Mouse (Mus musculus) retina, postnatal 1 day (tissue): ENCODE results near the gene Ap1m2.

Experiments used
- DNase-seq: peaks from one replicate; pipeline ENCODE4 v3.0.0-alpha.2; 2012

The Ap1m2 gene

DNA sequence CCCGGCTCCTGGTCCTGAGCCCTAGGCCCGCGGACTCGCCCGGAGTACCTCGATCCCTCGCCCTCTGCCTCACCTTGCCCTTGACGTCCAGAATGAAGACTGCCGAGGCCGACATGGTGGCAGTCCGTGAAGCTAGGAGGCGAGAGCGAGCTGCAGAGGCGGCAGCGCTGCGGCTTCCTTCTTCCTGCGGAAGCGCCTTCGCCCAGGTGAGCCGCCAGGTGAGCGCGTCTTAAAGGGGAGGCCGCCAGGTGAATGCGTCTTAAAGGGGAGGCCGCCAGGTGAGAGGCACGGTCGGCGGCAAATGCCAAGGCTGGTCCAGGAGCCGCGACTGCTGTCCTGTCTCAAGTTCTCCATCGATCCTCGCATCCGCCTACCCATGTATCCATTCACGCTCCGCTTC is at the start of gene Ap1m2:
Gene Ap1m2, minus strand, starts transcription at position 204 of the 400 bp plus-strand sequence.
- no peak for DNase-seq

GRCm38 (mm10) chr9:21356981-21357718 is 45.0 kb upstream of the Ap1m2 start:
- peak; percentile 90 for DNase-seq

DNA sequence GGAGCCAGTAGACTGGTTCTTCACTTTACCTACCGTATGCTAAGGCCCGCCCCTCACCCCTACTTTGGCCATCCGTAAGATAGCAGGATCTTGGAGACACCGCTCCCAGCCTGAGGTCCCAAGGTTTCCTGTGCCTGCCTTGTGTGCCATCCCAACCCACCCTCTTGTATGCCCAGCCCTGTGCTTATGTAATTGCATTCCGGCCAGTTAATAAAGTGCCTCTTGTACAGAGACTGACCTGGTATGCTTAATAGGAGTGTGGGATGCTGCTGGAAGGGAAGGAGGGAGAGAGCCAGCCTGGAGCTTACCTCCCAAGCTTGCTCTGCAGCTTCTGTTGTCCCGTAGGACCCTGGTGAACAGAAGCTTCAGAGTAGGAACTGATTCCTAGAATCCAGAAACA is 42.7 kb upstream of the Ap1m2 start:
- no peak for DNase-seq

DNA sequence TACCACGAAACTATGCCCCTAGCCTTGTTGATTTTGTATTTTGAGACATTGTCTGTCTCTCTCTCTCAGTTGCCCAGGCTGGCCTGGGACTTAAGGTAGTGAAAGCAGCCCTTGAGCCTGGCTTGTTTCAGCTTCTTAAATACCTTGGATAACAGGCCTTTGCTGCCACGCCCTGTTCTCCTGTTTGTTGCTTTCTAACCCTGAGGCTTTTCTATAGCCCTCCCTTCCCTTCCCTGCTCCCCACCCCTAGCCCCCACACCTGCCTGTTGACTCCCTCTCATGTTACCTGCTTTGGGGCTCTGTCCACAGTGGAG is 41.2 kb upstream of the Ap1m2 start:
- DNase-seq, result no peak

- DNase-seq, result no peak
Measured at GRCm38 (mm10) chr9:21352463-21353372, 40.6 kb upstream of the Ap1m2 start.

DNA sequence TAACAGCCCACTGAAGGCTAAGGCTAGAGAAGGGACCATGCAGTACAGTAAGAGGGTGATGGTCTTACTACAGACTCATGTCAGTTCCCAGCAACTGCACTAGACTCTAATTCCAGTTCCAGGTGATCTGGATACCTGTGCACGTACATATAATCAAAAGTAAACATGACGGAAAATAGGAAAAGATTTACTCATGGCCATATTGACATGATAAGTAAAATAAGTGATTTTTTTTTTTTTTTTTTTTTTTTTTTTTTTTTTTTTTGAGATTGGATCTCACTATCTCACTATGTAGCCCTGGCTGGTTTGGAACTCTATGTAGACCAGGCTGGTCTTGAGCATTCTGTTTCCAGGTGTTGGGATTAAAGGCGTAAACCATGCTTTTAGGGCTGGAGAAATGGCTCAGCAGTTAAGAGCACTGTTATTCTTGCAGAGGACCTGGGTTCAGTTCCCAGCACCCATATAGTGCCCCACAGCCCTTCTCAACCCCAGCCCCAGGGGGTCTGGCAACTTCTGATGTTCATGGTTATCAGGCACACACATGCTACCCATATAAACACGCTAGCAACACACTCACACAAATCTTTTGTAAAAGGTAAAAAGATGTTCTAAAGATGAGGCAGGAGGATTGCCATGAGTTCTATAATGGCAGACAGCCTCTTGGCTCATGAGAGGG is 39.7 kb upstream of the Ap1m2 start:
- DNase-seq, result no peak

DNA sequence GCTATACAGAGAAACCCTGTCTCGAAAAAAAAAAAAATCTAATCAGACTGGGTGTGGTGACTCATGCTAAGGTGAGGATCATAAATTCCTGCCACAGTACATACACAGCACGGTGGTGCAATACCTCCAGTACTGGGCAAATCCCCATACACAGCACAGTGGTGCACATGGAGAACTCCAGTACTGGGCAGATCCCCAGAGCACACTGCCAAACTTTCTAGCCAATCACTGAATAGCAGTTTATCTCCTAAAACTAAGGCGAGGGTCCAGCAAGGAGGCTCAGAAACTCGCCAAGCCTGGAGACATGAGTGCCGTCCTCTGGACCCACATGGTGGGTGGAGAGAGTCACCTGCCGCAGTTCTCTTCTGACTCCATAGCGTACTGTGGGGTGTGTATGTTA is 39.0 kb upstream of the Ap1m2 start:
- DNase-seq, result no peak

- no peak for DNase-seq
Measured at GRCm38 (mm10) chr9:21348152-21348551, 36.0 kb upstream of the Ap1m2 start.

DNA sequence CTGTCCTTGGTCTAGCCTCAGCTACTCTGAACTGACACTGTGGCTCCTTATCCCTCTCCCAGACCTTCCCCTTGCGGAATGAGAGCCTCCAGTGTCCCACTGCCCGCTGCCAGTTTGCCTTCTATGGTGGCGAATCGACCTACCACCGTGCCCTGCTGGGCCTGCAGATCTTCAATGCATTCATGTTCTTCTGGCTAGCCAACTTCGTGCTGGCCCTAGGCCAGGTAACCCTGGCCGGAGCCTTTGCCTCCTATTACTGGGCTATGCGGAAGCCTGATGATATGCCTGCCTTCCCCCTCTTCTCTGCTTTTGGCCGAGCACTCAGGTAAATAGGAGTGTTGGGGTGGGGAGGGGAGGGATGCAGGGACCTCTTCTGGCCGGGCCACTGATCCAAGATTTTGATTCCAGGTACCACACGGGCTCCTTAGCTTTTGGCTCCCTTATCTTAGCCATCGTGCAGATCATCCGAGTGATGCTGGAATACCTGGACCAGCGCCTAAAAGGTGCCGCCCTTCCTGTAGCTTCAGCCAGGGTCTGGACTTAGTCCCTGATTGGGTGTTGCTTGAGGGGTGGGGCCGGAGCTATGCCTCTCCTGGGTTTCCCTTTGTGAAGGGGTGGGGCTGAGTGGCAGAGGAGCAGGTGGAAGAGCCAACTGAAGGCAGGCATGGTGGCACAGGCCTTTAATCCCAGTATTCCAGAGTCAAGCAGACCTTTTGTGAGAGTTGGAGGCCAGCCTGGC is 34.7 kb upstream of the Ap1m2 start:
- DNase-seq, result no peak

- no peak for DNase-seq
Measured at GRCm38 (mm10) chr9:21340411-21340810, 28.3 kb upstream of the Ap1m2 start.

- no peak for DNase-seq
Measured at GRCm38 (mm10) chr9:21337652-21338051, 25.5 kb upstream of the Ap1m2 start.

DNA sequence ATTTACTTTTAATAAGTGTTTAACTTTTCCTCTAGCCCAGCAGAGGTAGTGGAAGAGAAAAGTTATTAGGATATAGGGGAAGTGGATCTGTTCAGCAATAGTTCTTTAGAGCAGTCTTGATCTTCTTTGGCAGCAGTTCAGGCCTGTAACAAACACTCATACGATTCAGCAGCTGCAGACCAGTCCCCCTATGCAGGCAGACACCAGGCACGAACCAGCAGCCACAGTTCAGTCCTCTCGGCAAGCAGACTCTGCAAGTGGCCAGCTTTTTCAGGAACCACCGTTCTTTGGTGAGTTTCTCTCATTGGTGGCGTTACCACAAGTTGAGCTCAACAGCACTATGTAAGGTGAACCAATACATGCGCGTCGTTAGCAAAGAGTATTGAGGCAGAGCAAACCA is 24.4 kb upstream of the Ap1m2 start:
- no peak for DNase-seq

DNA sequence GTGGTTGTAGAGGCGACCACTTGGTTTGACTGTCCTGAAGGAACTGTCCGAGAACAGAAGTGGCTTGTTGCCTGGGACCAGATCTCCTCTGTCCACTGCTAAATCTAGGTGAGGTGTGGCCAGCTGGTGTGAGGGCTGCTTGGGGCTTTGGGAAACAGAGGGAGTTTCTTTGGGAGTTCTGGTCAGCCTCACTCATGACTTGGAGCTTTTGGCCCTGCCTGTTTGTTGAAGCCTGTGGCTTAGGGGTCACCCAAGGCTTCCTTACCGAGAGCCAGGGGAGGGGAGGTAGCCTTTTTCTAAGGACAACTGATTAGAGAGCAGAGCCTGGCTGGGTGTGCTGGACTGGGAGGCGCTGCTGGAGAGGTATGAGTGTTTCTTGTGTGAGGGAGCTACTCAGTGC is 23.3 kb upstream of the Ap1m2 start:
- DNase-seq, result no peak

DNA sequence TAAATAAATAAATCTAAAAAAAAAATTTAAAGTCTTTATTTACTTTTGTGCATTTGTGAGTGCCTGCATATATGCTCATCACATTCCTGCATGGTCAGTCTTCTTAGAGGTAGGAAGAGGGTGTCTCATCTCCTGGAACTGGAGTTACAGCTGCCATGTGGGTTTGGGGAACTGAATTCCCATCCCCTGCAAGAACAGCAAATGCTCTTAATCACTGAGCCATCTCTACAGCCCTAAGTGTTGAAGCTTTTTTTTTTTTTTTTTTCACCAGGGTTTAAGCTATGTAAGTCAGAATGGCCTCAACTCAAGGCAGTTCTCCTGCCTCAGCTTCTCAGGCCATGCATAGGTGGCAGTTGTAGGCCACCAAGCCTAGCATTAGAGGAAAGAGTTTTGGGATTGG is 22.6 kb upstream of the Ap1m2 start:
- no peak for DNase-seq

GRCm38 (mm10) chr9:21333523-21333922 is 21.4 kb upstream of the Ap1m2 start:
- DNase-seq, result no peak

- no peak for DNase-seq
Measured at GRCm38 (mm10) chr9:21332161-21333061, 20.3 kb upstream of the Ap1m2 start.

DNA sequence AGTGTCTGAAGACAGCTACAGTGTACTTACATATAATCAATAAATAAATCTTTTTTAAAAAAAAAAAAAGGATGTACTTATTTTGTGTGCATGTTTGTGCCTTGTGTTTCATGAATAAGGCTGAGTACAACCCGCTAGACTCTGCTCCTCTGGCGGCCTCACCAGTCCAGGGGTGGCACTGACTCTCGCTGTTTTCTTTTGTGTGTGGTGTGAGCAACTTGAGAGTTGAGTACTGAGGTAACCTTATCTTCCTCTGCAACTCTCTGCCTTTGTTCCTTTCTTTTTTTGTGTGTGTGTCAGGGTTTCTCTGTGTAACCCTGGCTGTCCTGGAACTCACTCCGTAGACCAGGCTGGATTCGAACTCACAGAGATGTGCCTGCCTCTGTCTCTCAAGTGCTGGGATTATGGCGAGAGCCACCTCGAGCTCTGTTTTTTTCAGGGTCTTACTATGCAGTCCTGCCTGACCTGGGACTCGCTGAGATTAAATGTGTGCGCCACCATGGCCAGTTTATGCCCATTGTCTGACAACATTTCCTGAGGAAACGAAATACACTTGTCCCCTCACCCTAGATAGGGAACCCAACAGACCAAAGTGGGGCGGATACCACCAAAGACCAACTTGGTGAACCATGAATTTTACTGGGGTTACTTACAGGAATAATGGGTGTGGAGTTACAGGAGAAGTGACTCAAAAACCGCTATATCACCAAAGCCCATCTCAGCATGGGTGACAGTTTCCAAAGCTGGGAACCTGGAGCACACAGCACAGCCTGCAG is 19.4 kb upstream of the Ap1m2 start:
- DNase-seq, result no peak

GRCm38 (mm10) chr9:21329699-21330289 is 17.7 kb upstream of the Ap1m2 start:
- no peak for DNase-seq

DNA sequence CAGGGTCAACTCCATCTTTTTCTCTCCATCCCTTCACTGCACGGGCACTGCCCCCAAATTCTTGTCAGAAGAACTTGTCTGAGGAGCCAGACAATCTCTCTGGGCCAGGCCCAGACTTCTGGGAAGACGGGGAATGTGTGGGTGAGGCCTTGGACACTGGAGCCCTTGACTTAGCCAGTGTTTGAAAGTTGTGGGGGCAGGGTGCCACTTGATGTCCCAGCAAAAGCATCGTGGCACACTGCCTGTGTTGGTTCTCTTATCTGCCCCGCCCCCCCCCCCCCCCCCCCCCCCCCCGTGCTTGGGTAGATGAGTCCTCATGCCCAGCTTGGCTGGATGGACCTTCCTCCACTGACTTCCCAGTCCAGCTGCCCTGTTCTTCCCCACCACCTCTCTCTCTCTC is 16.9 kb upstream of the Ap1m2 start:
- DNase-seq, result no peak

- no peak for DNase-seq
Measured at GRCm38 (mm10) chr9:21328041-21328440, 15.9 kb upstream of the Ap1m2 start.

GRCm38 (mm10) chr9:21327569-21327968 is 15.4 kb upstream of the Ap1m2 start:
- DNase-seq, result no peak
